9 mouse cellular contexts compared by ENCODE assay signal in genomic region chr2:163858254-163858947, GRCm38 (mm10). TPM values are rescaled to one million over a fixed set of nuclear protein-coding genes. Genes with fewer than 3 reads are reported as not detected.
DNase-seq lines count a peak whose midpoint lies in the region; ATAC-seq and TF ChIP-seq lines count a peak whose summit lies in the region.
"Had no signal": no experiment of that assay in that cellular context is flagged by ENCODE, and none has a peak within 500 bp of the region (broad histone marks: within the 10 kb centered on the region; RNA-seq: fewer than 3 reads in every experiment).

No protein-coding gene starts in this region.

- WGBS in lung, adult 2 months, result 15% methylated on average over 50 of the region's 50 CpGs
- 14% methylated on average over 49 of the region's 50 CpGs for WGBS in embryonic facial prominence, embryonic 11.5 days

- no peaks in the 10 kb centered on the region for H3K9me3 ChIP-seq in embryonic facial prominence, embryonic 11.5 days (replicated peaks; ENCODE audit: control insufficient read depth, low read length)

- no peak overlapping the region for H3K27ac ChIP-seq in embryonic facial prominence, embryonic 11.5 days (replicated peaks; ENCODE audit: low read depth, low read length)

- H3K4me1 ChIP-seq in lung, adult 2 months (ENCODE audit: control insufficient read depth, insufficient read depth, low read length), result no peaks in the 10 kb centered on the region
- no peaks in the 10 kb centered on the region for H3K4me1 ChIP-seq in embryonic facial prominence, embryonic 11.5 days (ENCODE audit: control insufficient read depth, insufficient read depth, low read length)

- no peak for TF ChIP-seq POLR2A in lung, adult 2 months (IDR thresholded peaks at IDR 0.05; ENCODE audit: borderline replicate concordance, extremely low read depth, low read depth, low read length)

- H3K4me3 ChIP-seq in lung, adult 2 months (replicated peaks; ENCODE audit: extremely low read depth, low read depth, low read length), result no peak overlapping the region
- no peak overlapping the region for H3K4me3 ChIP-seq in embryonic facial prominence, embryonic 11.5 days (ENCODE audit: low read depth, low read length)

- no peak for TF ChIP-seq CTCF in lung, adult 2 months (IDR thresholded peaks at IDR 0.05; ENCODE audit: insufficient read depth, low read length)

- no peak overlapping the region for H3K4me2 ChIP-seq in embryonic facial prominence, embryonic 11.5 days (ENCODE audit: low read depth, low read length)

- H3K27me3 ChIP-seq in embryonic facial prominence, embryonic 11.5 days (ENCODE audit: control insufficient read depth, insufficient read depth, low read length), result peaks cover 37% of the 10 kb centered on the region

- no peaks in the 10 kb centered on the region for H3K36me3 ChIP-seq in embryonic facial prominence, embryonic 11.5 days (replicated peaks; ENCODE audit: control insufficient read depth, insufficient read depth, low read depth, low read length)

- ATAC-seq in embryonic facial prominence, embryonic 11.5 days (replicated peaks; ENCODE audit: insufficient number of reproducible peaks, low FRiP score, low TSS enrichment, low read depth), result peak; percentile 69; the same call in 1 of the 2 replicates

- intact Hi-C loops in left cerebral cortex, postnatal 36 days (cut with DNase I), result loop anchor here (5.0 kb wide), 2 partner anchors 94 to 109 kb away; no protein-coding TSS in a partner anchor

- no peak overlapping the region for H3K9ac ChIP-seq in embryonic facial prominence, embryonic 11.5 days (replicated peaks; ENCODE audit: low read length)

- DNase-seq in lung, adult 2 months, result peak; percentile 15
- DNase-seq in lung, postnatal 36 days, result no peak
- DNase-seq in adrenal gland, postnatal 14 days, result peak; percentile 63
- DNase-seq in embryonic facial prominence, embryonic 11.5 days (ENCODE audit: low spot score), result peak; percentile 40
- peak; percentile 47 for DNase-seq in heart, postnatal 4 days
- peak; percentile 43 to 69 for DNase-seq in left cerebral cortex, postnatal 36 days (ENCODE audit: low spot score in 2 of 2)
- peak; percentile 72 for DNase-seq in neural tube, embryonic 10.5 days (ENCODE audit: extremely low spot score, low spot score)
- DNase-seq in thymus, postnatal 4 days, result peak; percentile 81

RNA-seq across cellular contexts. Expression of gene Kcnk15, which starts 5.0 kb away (rescaled TPM):
- not detected in 2 replicates for polyA plus RNA-seq in lung, adult 2 months (2012; rRNA removed)
- total RNA-seq in adrenal gland, postnatal 14 days (2021), result not detected in 2 replicates
- polyA plus RNA-seq in embryonic facial prominence, embryonic 11.5 days (2014; fragmentation: Nextera tagmentation; extraction: Ambion mirVana), result not detected in 2 replicates
- total RNA-seq in heart, postnatal 4 days (2021), result not detected
- total RNA-seq in left cerebral cortex, postnatal 36 days (2021), result under 1 TPM in 1 of 2 experiments, not detected in 1; 0.54 TPM
- total RNA-seq: left cerebral cortex, postnatal 10 days had no signal

RNA-seq across cellular contexts. Expression of gene Ccn5, which starts 37.7 kb away (rescaled TPM):
- 71.4 and 97.6 TPM in 2 replicates for polyA plus RNA-seq in lung, adult 2 months (2012; rRNA removed)
- total RNA-seq in adrenal gland, postnatal 14 days (2021), result 0.26 TPM in 1 of 2 replicates, not detected in the other
- 0.71 TPM in 1 of 2 replicates, not detected in the other for polyA plus RNA-seq in embryonic facial prominence, embryonic 11.5 days (2014; fragmentation: Nextera tagmentation; extraction: Ambion mirVana)
- total RNA-seq in heart, postnatal 4 days (2021), result 1 to 10 TPM in 1 of 2 experiments, under 1 TPM in 1; 0.98 to 1.5 TPM
- under 1 TPM; 0.17 to 0.23 TPM for total RNA-seq in left cerebral cortex, postnatal 36 days (2021)
